Mouse (Mus musculus) myocyte (in vitro differentiated cells): Measurements from ENCODE around the gene Rasgrp2. TPM values are rescaled to one million over a fixed set of nuclear protein-coding genes. Genes with fewer than 3 reads are reported as not detected.

Experiments used
- H3K27me3 ChIP-seq: one replicate; pipeline ENCODE4 v1.6.1; 2011; ENCODE audit not compliant: control insufficient read depth, insufficient read depth, insufficient read length
- H3K36me3 ChIP-seq: one replicate; pipeline ENCODE4 v1.6.1; 2011; ENCODE audit not compliant: control insufficient read depth, insufficient read depth
- H3K4me2 ChIP-seq: one replicate; pipeline ENCODE4 v1.6.1; 2011; ENCODE audit warnings: low read depth, control low read depth
- H3K4me3 ChIP-seq: one replicate; pipeline ENCODE4 v1.5.1; 2011; ENCODE audit warnings: mild to moderate bottlenecking, control low read depth, moderate library complexity
- H3K79me2 ChIP-seq: one replicate; pipeline ENCODE4 v1.6.1; 2011; ENCODE audit not compliant: control insufficient read depth, insufficient read depth
- H3ac ChIP-seq: one replicate; pipeline ENCODE4 v1.6.1; 2011; ENCODE audit not compliant: control insufficient read depth, insufficient read length
- CEBPB ChIP-seq: IDR thresholded peaks from 2 replicates; pipeline ENCODE4 v1.6.1; 2011; ENCODE audit warnings: mild to moderate bottlenecking, moderate library complexity; ENCODE audit not compliant: poor library complexity, insufficient read depth, severe bottlenecking
- E2F4 ChIP-seq: IDR thresholded peaks from one replicate; pipeline ENCODE4 v1.6.1; 2011; ENCODE audit warnings: mild to moderate bottlenecking, control low read depth, moderate library complexity; ENCODE audit not compliant: insufficient read depth
- MAX ChIP-seq: IDR thresholded peaks from one replicate; pipeline ENCODE4 v1.6.1; 2011; ENCODE audit warnings: low read depth, mild to moderate bottlenecking, control low read depth
- MYOD1 ChIP-seq, 3 experiments: IDR thresholded peaks; one replicate each; pipeline ENCODE4 v1.6.1; 2011; ENCODE audit warnings: control low read depth in 2 of 3, low read depth in 2 of 3, mild to moderate bottlenecking in 2 of 3, moderate library complexity in 1 of 3; ENCODE audit not compliant: insufficient read length in 2 of 3, control insufficient read depth in 1 of 3
- MYOG ChIP-seq, 3 experiments: IDR thresholded peaks; one replicate each; pipeline ENCODE4 v1.6.1; 2011; ENCODE audit warnings: control low read depth in 2 of 3, low read depth in 2 of 3, mild to moderate bottlenecking in 2 of 3; ENCODE audit not compliant: insufficient read length in 2 of 3, control insufficient read depth in 1 of 3, insufficient read depth in 1 of 3
- POLR2A ChIP-seq: IDR thresholded peaks from one replicate; pipeline ENCODE4 v1.6.1; 2011; ENCODE audit warnings: low read depth, mild to moderate bottlenecking, control low read depth, moderate library complexity; ENCODE audit not compliant: insufficient read length
- POLR2AphosphoS2 ChIP-seq: IDR thresholded peaks from one replicate; pipeline ENCODE4 v1.6.1; 2011; ENCODE audit warnings: low read depth, control low read depth; ENCODE audit not compliant: insufficient read length
- REST ChIP-seq: IDR thresholded peaks from one replicate; pipeline ENCODE4 v1.6.1; 2011; ENCODE audit warnings: mild to moderate bottlenecking, control low read depth, moderate library complexity; ENCODE audit not compliant: insufficient read depth, insufficient read length
- SRF ChIP-seq: IDR thresholded peaks from one replicate; pipeline ENCODE4 v1.6.1; 2011; ENCODE audit warnings: low read depth; ENCODE audit not compliant: control insufficient read depth, insufficient read length
- TCF12 ChIP-seq: IDR thresholded peaks from one replicate; pipeline ENCODE4 v1.6.1; 2011; ENCODE audit warnings: mild to moderate bottlenecking, control low read depth; ENCODE audit not compliant: poor library complexity, insufficient read depth, severe bottlenecking
- TCF3 ChIP-seq: IDR thresholded peaks from one replicate; pipeline ENCODE4 v1.6.1; 2011; ENCODE audit warnings: low read depth, control low read depth; ENCODE audit not compliant: insufficient read length
- USF1 ChIP-seq: IDR thresholded peaks from one replicate; pipeline ENCODE4 v1.6.1; 2011; ENCODE audit warnings: low read depth, mild to moderate bottlenecking, control low read depth, moderate library complexity
- polyA plus RNA-seq: library from polyadenylated mRNA; unstranded; fragments of >200 nt; fragmentation: generic; extraction: Trizol; gene quantifications from one replicate; pipeline ENCODE4 v1.2.1, GENCODE M21; 2012; ENCODE audit warnings: missing spikeins

The Rasgrp2 gene
- polyA plus RNA-seq, 1 experiment: 8.0 TPM

DNA sequence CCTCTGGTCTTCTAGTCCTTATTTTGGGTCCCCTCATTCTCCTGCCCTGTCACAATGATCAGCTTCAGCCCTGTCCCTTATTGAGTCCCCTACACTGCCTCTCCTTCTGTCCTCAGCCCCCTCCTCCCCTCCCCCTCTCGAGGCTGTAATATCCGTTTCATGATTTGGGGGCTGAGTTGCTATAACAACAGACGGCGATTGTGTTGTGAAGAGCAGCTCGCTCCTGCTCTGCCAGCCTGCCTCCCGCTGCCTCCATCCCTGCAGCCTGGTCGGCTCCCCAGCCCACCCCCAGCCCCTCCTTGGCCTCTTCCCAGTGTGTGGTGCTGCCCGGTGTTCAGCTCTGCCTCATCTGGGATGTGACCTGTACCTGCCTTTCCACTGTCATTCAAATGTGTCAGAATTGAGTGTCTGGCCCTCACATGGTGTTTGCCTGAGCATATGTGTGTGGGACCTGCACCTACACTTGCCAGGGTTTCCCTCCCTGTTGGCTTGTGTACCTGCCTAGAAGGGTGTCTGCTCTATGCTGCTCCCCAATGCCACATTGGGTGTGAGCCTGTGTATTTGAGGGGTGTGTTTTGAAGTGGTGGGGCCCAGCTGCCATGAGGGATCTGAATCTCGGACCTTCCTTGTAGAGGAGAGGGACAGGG lies 17.1 kb downstream of the Rasgrp2 start:
- Histone ChIP-seq H3K4me2 (no peak overlapping the region), H3K79me2 (no peaks in the 10 kb centered on the region), H3ac (no peak overlapping the region), H3K36me3 (no peaks in the 10 kb centered on the region), H3K4me3 (no peak overlapping the region), H3K27me3 (peaks cover 86% of the 10 kb centered on the region)
- TF ChIP-seq TCF3 (no peak), REST (no peak), POLR2AphosphoS2 (no peak), SRF (no peak), E2F4 (no peak), MYOG (IDR thresholded peaks at IDR 0.05; ENCODE audit: control insufficient read depth in 1 of 3, insufficient read depth in 1 of 3, insufficient read length in 2 of 3, low read depth in 2 of 3) (no peak), POLR2A (no peak), CEBPB (no peak), USF1 (no peak), MYOD1 (IDR thresholded peaks at IDR 0.05; ENCODE audit: control insufficient read depth in 1 of 3, insufficient read length in 2 of 3, low read depth in 2 of 3) (no peak), TCF12 (no peak), MAX (no peak)

DNA sequence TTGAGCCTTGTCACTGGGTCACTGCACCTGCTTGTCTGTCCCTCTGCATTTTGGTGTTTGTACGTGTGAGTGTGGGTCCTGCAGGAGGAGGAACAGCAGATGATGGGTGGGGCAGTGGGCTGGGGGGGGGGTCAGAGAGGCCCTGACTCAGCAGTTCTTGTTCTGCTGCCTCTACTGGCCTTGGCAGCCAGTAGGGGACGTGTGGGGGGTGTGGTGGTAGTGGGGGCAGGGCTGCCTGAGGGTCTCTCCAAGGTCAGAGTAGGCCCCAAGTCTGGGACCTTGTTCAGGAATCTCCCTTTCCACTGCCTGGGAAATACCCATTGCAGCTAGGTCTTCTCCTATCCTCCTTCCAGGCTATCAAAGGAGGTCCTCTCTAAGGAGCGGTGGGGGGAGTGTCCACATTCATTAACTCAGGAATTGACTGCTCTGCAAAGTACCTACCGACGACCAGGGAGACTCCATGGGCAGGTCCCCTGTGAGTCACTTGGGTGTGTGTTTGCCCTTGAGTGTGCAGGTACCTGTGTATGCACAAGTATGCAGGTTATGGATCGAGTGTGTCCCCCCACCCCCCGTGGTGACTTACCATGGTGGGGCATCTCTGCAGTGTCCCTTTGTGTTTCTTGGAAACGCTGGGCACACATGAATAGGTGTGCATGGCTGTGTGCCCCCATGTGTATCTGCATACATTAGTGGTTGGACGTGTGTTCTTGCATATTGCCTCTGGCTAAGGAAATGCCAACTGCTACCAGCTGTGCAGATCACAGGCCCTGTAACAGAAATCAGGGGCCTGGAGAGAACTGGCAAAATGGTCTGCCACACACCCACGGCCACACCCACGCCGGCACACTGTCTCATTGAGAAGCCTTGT lies 18.0 kb downstream of the Rasgrp2 start:
- Histone ChIP-seq H3ac (no peak overlapping the region), H3K36me3 (no peaks in the 10 kb centered on the region), H3K4me2 (no peak overlapping the region), H3K4me3 (no peak overlapping the region), H3K79me2 (no peaks in the 10 kb centered on the region), H3K27me3 (peaks cover 87% of the 10 kb centered on the region)
- TF ChIP-seq SRF: no peak

DNA sequence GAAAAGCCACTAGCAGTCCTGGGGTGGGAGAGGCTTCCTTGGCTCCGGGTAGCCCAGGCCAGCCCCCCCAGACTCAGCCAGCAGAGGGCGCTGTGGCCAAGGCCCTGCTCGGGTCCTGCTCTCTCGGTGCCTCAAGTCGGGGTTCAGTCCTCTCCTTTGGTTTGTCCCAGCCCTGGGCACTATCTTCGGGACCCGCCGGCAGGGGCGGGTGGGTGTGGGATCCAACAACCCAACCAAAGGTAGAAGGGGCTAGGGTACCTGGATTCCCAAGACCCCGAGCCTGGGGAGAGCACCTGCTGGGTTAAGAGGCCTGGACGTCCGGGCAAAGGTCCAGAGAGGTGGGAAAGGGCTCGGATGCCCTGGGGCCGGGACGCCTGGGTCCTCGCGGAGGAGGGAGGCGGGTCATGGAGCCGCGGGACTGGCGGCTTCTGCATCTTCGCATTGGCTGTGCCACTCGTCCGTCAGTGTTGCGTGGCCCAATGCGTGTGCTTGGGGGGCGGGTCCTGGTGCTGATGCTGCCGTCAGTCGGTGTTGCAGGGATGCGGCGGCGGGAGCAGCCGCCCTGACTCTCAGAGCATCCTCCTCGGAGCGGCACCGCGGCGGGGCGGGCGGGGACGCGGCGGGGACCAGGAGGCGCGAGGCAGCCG lies 19.2 kb downstream of the Rasgrp2 start, which contains the start of gene Nrxn2:
Gene Nrxn2, plus strand, starts transcription at position 499 of the 647 bp plus-strand sequence.
- H3K27me3 ChIP-seq: peaks cover 81% of the 10 kb centered on the region
- no peak within 1 kb of the TSS for H3ac ChIP-seq
- H3K4me3 ChIP-seq: no peak within 1 kb of the TSS
- no peaks in the 10 kb centered on the region for H3K36me3 ChIP-seq
- no peaks in the 10 kb centered on the region for H3K79me2 ChIP-seq
- H3K4me2 ChIP-seq: peak within 1 kb of the TSS; percentile 62
- TF ChIP-seq E2F4 (no peak), USF1 (no peak), TCF12 (no peak), POLR2AphosphoS2 (no peak), POLR2A (no peak), MAX (no peak), REST (no peak), CEBPB (no peak), MYOG (IDR thresholded peaks at IDR 0.05; ENCODE audit: control insufficient read depth in 1 of 3, insufficient read depth in 1 of 3, insufficient read length in 2 of 3, low read depth in 2 of 3) (no peak), TCF3 (no peak), MYOD1 (IDR thresholded peaks at IDR 0.05; ENCODE audit: control insufficient read depth in 1 of 3, insufficient read length in 2 of 3, low read depth in 2 of 3) (no peak), SRF (no peak)

GRCm38 (mm10) chr19:6418984-6419692 lies 20.0 kb downstream of the Rasgrp2 start:
- Histone ChIP-seq H3ac (no peak overlapping the region), H3K4me2 (no peak overlapping the region), H3K36me3 (no peaks in the 10 kb centered on the region), H3K4me3 (no peak overlapping the region), H3K27me3 (peaks cover 84% of the 10 kb centered on the region), H3K79me2 (no peaks in the 10 kb centered on the region)
- TF ChIP-seq REST (no peak), MAX (no peak), TCF3 (no peak), POLR2A (no peak), SRF (no peak), CEBPB (no peak), TCF12 (no peak), MYOD1 (IDR thresholded peaks at IDR 0.05; ENCODE audit: control insufficient read depth in 1 of 3, insufficient read length in 2 of 3, low read depth in 2 of 3) (no peak), MYOG (IDR thresholded peaks at IDR 0.05; ENCODE audit: control insufficient read depth in 1 of 3, insufficient read depth in 1 of 3, insufficient read length in 2 of 3, low read depth in 2 of 3) (no peak), USF1 (no peak), E2F4 (no peak), POLR2AphosphoS2 (no peak)
